Mouse (Mus musculus) adrenal gland, adult (tissue): ENCODE results near the gene Acot4.
"Not testable (repeated sequence)": the region's sequence is repeated elsewhere in the genome, so short reads cannot be mapped to it uniquely, and the experiment has no call there.

Source experiments
- DNase-seq, 2 experiments: peaks; one replicate each; pipeline ENCODE4 v3.0.0; 2022 to 2023; ENCODE audit warnings: low spot score in 1 of 2; ENCODE audit not compliant: inconsistent age in 2 of 2

Gene Acot4

DNA sequence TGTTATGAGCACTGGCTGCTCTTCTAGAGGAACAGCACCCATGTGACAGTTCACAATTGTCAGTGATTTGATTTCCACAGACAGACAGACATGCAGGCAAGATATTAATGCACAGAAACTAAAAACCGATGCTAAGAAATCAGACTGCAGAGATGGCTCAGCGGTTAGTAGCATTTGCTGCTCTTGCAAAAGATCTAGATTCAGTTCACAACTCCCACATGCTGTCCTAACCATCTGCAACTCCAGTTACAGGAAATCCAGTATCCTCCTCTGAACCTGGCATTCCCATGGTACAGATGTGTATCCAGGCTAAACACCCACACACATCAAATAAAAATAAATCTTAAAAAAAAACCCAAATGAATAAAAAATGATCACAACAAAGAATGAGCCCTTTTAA lies 33.5 kb downstream of the Acot4 start:
- DNase-seq: no peak

DNA sequence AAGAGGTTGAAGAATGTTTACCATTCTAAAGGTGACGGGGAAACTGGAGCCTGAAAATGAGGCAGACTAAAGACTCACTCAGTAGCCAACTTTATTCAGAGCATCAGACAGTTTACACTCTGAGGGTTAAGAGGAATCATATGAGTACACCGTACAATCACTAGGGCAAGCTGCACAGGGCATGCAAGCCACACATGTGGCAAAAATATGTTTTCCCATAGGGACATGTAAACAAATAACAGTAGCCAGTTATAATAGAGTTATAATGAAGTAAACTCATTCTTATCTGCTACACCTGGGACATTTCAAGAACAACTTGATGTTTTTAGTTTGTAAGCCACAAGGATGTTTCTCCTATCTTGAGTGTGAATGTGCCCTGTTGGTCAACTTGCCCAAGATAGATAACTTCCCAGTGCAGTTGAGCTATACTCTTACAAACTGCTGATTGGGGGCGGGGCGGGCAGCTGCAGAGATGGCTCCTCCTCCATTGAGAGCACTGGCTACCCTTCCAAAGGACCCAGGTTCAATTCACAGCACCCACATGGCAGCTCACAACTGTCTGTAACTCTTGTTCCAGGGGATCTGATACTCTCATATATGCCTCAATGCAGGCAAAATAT lies 39.3 kb downstream of the Acot4 start:
- DNase-seq: no peak

DNA sequence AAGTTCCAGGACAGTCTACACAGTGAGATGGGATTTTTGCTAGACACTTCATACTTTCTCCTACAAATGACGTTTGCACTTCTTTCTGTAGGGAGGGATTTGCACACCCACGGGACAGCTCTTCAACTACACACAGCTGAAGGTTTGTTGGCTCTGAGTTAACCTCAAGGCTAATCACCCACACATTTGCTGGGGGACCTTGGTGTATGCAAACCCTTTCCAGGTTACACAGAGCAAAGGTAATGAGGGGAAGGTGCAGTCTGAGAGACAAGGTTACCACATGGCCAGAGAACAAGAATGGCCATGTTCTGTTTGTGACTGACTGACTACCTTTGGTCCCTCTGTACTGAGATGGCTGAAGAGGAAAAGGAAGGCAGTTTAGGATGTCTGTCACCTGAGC lies 45.7 kb downstream of the Acot4 start:
- DNase-seq: no peak

DNA sequence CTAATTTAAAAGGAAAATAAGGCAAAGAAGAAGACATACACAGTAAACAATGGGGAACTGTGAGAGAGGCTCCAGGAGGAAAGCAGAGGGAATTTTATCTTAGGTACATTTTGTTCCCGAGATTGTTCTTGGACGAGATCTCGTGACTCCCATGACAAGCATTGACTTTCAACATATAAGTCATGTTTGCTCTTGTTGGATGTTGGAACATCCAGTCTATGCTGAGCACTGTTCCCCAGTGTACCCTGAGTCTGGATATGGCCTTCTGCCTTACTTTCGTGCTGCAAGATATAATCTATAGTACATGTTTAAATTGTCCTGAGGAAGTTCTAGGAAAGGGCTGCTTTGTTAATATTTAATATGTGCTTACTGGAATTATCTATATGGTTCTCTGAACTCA lies 46.4 kb downstream of the Acot4 start:
- no peak for DNase-seq

DNA sequence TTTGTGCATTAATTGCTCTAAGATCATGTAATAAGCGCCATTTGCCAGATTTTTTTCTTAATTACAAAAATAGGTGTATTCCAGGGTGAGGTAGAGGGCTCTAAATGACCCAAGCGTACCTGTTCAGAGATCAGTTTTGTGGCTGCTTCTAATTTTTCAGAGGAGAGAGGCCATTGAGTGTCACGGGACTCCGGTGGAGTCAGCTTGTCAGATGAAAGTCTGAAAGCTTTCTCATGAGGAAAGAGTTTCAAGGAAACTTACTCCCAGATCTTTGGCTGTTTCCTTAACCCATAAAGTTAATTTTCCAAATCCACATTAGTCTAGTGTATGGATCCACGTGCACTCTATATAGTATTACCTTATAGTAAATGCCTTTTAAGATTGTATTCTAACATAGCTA lies 56.5 kb downstream of the Acot4 start:
- not testable (repeated sequence) for DNase-seq
